Mouse (Mus musculus) heart, postnatal 0 days (tissue): Measurements from ENCODE around the gene Hhipl1. TPM values are rescaled to one million over a fixed set of nuclear protein-coding genes. Genes with fewer than 3 reads are reported as not detected.

Experiments used
- ATAC-seq: fragments of 200-750 bp; cut with Nextera tagmentation; 2 replicates; pipeline ENCODE4 v1.8.0; 2017; ENCODE audit warnings: low read depth, moderate number of reproducible peaks, moderate library complexity; ENCODE audit not compliant: insufficient read depth
- DNase-seq: peaks from one replicate; pipeline ENCODE4 v3.0.0-alpha.2; 2016; ENCODE audit warnings: low spot score
- H3K27ac ChIP-seq: fragments of 300-500 bp; sonication (generic); 2 replicates; pipeline ENCODE4 v1.5.1; 2014; ENCODE audit warnings: low read depth, mild to moderate bottlenecking
- H3K27me3 ChIP-seq: fragments of 300-500 bp; sonication (generic); 2 replicates; pipeline ENCODE4 v1.6.1; 2014; ENCODE audit warnings: low read length, mixed read lengths; ENCODE audit not compliant: control insufficient read depth, insufficient read depth
- H3K36me3 ChIP-seq: fragments of 300-500 bp; sonication (generic); replicated peaks from 2 replicates; pipeline ENCODE4 v1.6.1; 2014; ENCODE audit warnings: low read length, mixed read lengths; ENCODE audit not compliant: control insufficient read depth, insufficient read depth
- H3K4me1 ChIP-seq: fragments of 300-500 bp; sonication (generic); 2 replicates; pipeline ENCODE4 v1.6.1; 2014; ENCODE audit warnings: antibody characterized with exemption; ENCODE audit not compliant: control insufficient read depth, insufficient read depth
- H3K4me2 ChIP-seq: fragments of 300-500 bp; sonication (generic); 2 replicates; pipeline ENCODE4 v1.6.1; 2014; ENCODE audit warnings: low read depth, mild to moderate bottlenecking, low read length, moderate library complexity
- H3K4me3 ChIP-seq: fragments of 300-500 bp; sonication (generic); 2 replicates; pipeline ENCODE4 v1.5.1; 2014; ENCODE audit warnings: low read depth, low read length
- H3K9ac ChIP-seq: fragments of 300-500 bp; sonication (generic); replicated peaks from 2 replicates; pipeline ENCODE4 v1.6.1; 2014; ENCODE audit warnings: low read depth, low read length, mixed read lengths
- H3K9me3 ChIP-seq: fragments of 300-500 bp; sonication (generic); replicated peaks from 2 replicates; pipeline ENCODE4 v1.6.1; 2016; ENCODE audit warnings: low read length; ENCODE audit not compliant: control insufficient read depth
- CTCF ChIP-seq: IDR thresholded peaks from 2 replicates; pipeline ENCODE4 v1.5.1; 2016; ENCODE audit warnings: antibody characterized with exemption, control low read depth, low read depth
- EP300 ChIP-seq: IDR thresholded peaks from 2 replicates; pipeline ENCODE4 v1.6.1; 2016; ENCODE audit warnings: antibody characterized with exemption, low read depth
- WGBS: fragments of 180-500 bp; shearing (Covaris S2); extraction: QIAGEN DNeasy Blood & Tissue Kit; methylation state at CpG from one replicate; pipeline ENCODE4 v1.1.7; 2014; 5-methylcytosine and 5-hydroxymethylcytosine counted together
- polyA plus RNA-seq: library from polyadenylated mRNA; unstranded; fragments of >200 nt; fragmentation: Nextera tagmentation; extraction: Ambion mirVana; gene quantifications from 2 replicates; pipeline ENCODE4 v1.2.1, GENCODE M21; 2015
- total RNA-seq: library from RNA; depleted of rRNA; stranded (reverse); fragments of >200 nt; gene quantifications from 2 replicates; pipeline ENCODE4 v1.2.3, GENCODE M21; 2014; ENCODE audit warnings: low replicate concordance

Hhipl1 gene
- total and polyA plus RNA-seq, 2 experiments from 2014 or later = 0.61 to 5.0 TPM

DNA sequence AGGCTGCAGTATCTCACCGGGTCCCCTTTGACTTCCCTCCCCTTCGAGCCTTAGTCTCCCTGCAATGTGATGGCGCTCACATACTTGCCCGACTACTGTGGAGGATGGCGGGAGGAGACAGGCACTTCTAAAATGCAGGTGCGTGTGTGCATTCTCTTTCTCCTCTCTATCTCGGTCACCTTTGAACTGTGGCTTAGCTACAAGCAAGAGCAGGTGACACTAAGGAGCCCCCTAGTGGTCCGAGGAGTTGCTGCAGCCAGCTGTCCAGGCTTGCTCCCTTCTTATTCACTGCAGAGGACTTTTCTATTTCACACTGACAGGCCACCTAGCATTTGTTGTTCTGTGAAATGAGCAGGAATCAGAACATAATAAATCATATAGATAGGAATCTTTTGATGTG lies 13.1 kb upstream of the Hhipl1 start:
- 3% methylated on average over 8 of the region's 8 CpGs for WGBS
- DNase-seq (peak; percentile 82), ATAC-seq (peak; percentile 59; the same call in 1 of the 2 replicates)
- Histone ChIP-seq H3K27ac (no peak overlapping the region), H3K4me1 (no peaks in the 10 kb centered on the region), H3K27me3 (no peaks in the 10 kb centered on the region), H3K9ac (no peak overlapping the region), H3K9me3 (no peaks in the 10 kb centered on the region), H3K36me3 (no peaks in the 10 kb centered on the region), H3K4me3 (no peak overlapping the region), H3K4me2 (no peak overlapping the region)
- TF ChIP-seq EP300 (no peak), CTCF (peak; percentile 96)

DNA sequence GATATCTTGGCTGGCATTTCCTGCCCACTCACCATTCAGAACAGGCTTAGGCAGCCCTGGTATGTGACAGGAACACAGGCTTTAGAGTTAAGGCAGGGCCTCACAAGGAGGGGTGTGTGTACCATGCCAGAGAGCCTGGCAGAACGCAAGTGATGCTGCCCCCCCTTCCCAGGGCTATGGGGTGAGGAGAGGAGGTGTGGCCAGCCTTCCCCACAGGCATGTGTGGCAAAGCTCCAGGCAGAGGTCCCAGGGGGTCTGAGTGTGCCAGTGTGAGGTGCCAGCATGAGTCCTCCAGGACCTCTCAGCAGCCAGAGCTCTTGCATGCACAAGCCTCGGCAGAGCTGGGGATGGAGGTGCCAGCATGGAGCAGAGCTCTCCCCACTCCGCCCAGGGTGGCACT lies 11.4 kb upstream of the Hhipl1 start:
- H3K27ac ChIP-seq = no peak overlapping the region
- H3K27me3 ChIP-seq = no peaks in the 10 kb centered on the region
- H3K4me1 ChIP-seq = no peaks in the 10 kb centered on the region
- ATAC-seq (peak; percentile 31; the same call in 1 of the 2 replicates), DNase-seq (no peak)
- WGBS = 55% methylated on average over 3 of the region's 3 CpGs
- no peak overlapping the region for H3K4me2 ChIP-seq
- no peak for TF ChIP-seq EP300
- no peak for TF ChIP-seq CTCF
- H3K9ac ChIP-seq = no peak overlapping the region
- no peak overlapping the region for H3K4me3 ChIP-seq
- H3K36me3 ChIP-seq = no peaks in the 10 kb centered on the region
- H3K9me3 ChIP-seq = no peaks in the 10 kb centered on the region

DNA sequence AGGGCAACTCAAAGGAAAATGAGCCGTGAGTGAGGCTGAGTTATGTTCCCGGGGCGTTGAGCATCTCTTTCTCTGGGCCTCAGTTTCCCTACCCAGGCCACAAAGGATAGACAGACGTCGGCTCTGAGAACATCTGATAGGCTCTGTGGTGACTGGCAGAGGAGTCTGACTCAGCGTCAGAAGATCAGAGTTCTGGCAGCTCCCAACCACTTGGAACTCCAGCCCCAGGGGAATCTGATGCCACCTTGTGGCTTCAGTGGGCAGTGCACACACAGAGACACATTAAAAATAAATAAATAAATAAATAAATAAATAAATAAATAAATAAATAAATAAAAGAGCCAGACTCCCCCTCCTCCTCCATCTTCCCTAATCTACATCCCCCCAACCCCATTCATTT lies 9.0 kb upstream of the Hhipl1 start:
- ATAC-seq (no peak), DNase-seq (peak; percentile 9)
- 73% methylated on average over 6 of the region's 6 CpGs for WGBS
- peak; percentile 38 for TF ChIP-seq CTCF
- TF ChIP-seq EP300 = no peak
- no peaks in the 10 kb centered on the region for H3K4me1 ChIP-seq
- H3K9ac ChIP-seq = no peak overlapping the region
- no peak overlapping the region for H3K4me2 ChIP-seq
- H3K9me3 ChIP-seq = no peaks in the 10 kb centered on the region
- no peak overlapping the region for H3K27ac ChIP-seq
- H3K27me3 ChIP-seq = no peaks in the 10 kb centered on the region
- no peak overlapping the region for H3K4me3 ChIP-seq
- no peaks in the 10 kb centered on the region for H3K36me3 ChIP-seq

DNA sequence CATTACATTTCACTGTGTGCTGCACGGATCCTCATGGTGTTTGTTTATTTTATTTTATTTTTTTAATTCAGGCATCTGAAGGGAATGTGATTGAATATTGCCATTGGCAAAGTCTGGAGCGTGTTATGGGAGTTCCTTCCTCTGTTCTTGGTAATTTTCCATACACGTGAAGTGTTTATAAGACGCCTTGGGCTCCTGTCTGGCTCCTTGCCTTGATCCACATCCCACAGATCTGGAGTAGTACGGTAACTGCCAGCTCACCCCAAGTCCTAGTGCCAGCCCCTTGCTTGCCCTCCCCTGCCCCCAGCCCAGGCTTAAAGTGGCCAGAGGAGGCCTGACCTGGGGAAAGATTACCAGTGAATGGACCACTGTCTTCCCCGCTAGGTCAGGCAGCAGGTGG lies 5.1 kb upstream of the Hhipl1 start:
- no peak for ATAC-seq
- Histone ChIP-seq H3K4me3 (no peak overlapping the region), H3K9ac (no peak overlapping the region), H3K4me1 (0 out of 2 replicates have a peak, but pooled peaks cover 2% of the 10 kb centered on the region), H3K36me3 (no peaks in the 10 kb centered on the region), H3K27ac (no peak overlapping the region), H3K27me3 (peaks cover 18% of the 10 kb centered on the region), H3K9me3 (no peaks in the 10 kb centered on the region), H3K4me2 (no peak overlapping the region)
- no peak for DNase-seq
- no peak for TF ChIP-seq EP300
- no peak for TF ChIP-seq CTCF
- 68% methylated on average over 6 of the region's 6 CpGs for WGBS

DNA sequence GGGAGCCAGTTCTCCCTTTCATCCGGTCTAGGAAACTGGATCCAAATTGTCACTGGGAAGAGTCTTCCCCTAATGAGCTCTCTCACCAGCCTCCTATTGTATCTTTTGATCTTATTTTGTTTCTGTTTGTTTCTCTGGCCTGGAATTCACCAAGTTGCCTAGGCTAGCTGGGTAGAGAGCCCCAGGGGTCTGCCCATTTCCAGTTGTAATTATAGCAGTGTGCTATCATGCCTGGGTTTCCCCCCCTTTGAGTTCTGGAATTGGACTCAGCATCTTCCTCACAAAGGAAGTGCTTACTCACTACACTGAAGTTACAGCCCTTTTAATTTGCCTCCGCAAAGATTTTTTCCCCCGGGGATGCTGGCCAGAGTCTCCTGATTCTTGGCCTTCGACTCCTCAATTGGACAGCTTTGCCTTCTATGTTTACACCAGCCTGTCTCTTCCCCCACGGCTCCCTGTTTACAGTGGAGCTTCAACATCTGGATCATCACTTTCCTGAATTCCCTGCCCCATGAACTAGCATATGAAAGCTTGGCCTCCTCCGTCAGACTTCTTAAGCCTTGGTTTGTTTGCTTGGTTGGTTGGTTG lies 2.2 kb upstream of the Hhipl1 start:
- H3K9ac ChIP-seq = no peak overlapping the region
- H3K9me3 ChIP-seq = no peaks in the 10 kb centered on the region
- ATAC-seq = no peak
- H3K4me3 ChIP-seq = no peak overlapping the region
- no peak overlapping the region for H3K27ac ChIP-seq
- H3K36me3 ChIP-seq = no peaks in the 10 kb centered on the region
- TF ChIP-seq CTCF = no peak
- no peak for TF ChIP-seq EP300
- DNase-seq = no peak
- peaks cover 18% of the 10 kb centered on the region for H3K27me3 ChIP-seq
- H3K4me2 ChIP-seq = no peak overlapping the region
- WGBS = 45% methylated on average over 6 of the region's 6 CpGs
- peaks cover 10% of the 10 kb centered on the region; the same call in 1 of the 2 replicates for H3K4me1 ChIP-seq

DNA sequence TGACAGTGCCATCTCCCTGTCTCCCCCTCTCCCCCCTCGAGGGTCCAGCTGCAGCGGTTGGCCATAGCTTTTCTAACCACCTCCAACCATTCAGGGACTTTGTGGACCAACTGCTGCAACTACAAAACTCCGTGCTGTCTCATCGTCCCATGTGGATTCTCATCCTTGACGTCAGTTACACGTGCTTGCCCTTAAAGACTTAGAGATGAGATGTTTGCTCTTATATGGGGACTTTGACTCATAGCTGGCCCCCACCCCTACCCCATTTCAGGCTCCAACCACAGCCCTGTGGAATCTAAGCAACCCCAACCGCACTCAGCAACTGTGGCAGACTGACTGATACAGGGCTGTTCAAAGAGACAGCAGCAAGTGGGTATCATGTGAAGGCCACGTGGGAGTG lies 898 bp upstream of the Hhipl1 start:
- ATAC-seq (no peak), DNase-seq (no peak)
- Histone ChIP-seq H3K4me1 (peaks cover 10% of the 10 kb centered on the region; the same call in 1 of the 2 replicates), H3K9ac (no peak overlapping the region), H3K4me3 (no peak overlapping the region), H3K27ac (no peak overlapping the region), H3K27me3 (peaks cover 18% of the 10 kb centered on the region), H3K9me3 (no peaks in the 10 kb centered on the region), H3K36me3 (no peaks in the 10 kb centered on the region), H3K4me2 (no peak overlapping the region)
- 63% methylated on average over 8 of the region's 8 CpGs for WGBS
- no peak for TF ChIP-seq EP300
- no peak for TF ChIP-seq CTCF
